Mouse (Mus musculus) WW6 (cell line): ENCODE measurements around the gene Stpg1.

Experiments
- DNase-seq: peaks from one replicate; pipeline ENCODE4 v3.0.0-alpha.2; 2013; ENCODE audit warnings: low read depth, low spot score

Stpg1 gene

DNA sequence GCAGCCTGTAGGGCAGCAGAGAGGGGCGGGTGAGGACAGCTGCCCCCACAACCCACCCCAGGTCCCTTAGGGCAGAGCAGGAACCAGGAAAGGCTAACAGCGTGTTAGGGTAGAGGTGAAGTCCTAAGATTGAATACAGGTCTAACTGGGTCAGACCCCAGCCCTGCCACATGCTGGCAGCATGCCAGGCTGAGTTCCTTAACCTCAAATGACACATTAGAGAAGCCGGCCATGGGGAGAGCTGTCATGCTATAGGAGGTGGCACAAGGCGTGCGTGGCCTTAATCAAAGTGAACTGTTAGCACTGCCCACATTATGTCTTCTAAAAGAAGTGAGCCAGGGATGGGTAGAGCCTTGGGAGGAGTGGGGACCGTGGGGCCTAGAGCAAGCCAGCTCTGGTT, 54.7 kb downstream of the Stpg1 start:
- DNase-seq, result no peak

DNA sequence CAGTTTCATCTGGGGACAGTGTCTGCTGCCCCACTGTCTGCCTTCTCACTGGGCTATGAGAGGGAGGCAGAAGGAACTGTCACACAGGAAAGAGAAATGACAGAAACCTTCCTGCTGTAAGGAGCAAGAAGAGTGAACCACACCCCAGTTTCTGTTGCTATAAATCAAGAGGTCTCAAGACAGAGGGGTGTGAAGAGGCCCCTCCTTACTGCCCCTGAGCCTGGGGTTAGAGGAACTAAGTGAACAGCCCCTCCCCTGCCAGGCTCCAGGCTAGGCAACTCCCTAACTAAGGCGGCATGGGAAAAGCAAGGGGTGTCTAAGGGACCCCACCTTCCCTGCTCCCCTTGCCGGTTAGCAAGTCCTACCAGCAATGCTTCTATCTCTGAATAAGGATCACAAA, 69.2 kb downstream of the Stpg1 start:
- DNase-seq, result no peak

DNA sequence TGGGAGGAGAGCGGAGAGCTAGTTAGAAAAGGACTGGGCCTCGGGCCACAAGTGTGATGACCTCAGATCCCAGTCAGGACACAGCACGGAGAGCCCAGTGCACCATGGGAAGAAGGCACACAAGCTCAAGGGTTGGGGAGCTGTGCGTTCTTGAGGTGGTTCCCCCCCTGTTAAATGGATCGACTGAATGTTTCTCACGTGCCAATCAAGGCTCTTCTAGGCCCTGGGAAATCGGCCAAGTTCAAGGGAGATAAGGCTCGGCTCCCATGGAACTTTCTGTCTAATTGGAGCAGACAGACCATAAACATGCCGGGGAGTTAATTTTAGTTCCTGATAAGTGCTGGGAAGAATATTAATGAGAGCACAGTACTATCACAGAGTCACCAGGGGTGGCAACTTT, 70.8 kb downstream of the Stpg1 start:
- DNase-seq, result no peak

DNA sequence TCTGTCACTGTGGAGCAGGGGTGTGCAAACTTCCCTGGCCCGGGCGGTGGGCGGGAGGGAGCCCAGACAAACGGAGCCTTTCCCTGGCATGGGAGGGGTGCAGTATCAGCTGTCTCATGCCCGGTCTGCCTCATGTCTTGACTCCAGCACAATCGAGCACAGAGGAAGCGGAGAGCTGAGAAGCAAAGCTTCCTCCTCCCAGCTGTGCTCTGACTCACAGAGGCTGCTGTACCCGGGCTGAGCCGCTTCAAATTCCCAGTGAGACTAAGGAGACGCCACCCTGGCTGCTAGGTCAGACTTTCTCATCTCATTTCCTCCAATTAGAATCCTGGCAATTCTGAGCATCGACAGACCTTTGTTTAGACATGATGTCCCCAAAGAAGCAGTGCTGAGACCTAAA, 72.5 kb downstream of the Stpg1 start:
- DNase-seq, result no peak

DNA sequence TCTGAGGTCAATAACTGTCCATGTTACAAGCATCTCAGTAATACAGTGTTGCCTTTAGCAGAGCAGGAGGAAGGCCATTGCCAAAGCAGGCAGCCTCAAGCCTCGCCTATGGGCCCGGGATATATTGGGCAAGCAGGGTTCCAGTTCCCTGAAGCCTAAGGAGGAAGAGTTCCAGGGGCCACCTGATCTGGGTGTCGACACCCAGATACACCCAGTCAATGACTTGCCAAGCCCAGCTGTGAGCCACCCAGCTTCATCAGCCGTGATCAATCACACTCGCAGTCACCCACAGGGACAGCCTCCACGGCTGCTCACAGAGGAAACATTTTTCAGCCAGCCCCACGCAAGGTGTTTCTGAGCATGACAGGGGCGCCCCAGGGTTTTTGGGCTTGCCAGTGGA, 72.9 kb downstream of the Stpg1 start:
- DNase-seq, result no peak

DNA sequence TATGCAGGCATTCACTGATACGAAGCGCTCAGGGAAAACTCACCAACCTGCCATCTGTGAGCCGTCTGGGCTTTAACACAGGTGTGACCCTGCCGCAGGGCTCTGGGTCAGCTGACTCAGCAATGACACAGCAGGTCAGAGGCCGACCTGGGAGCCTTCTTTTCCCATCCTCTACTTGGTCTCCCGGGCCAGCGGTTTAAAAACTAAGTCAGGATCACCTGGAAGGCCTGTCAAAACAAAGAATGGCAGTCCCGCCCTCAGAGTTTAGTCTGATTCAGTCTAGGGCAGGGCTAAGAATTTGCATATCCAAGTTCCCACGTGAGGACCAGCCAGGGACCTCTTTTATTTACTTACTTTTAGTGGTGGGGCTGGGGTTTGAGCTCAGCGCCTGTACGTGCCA, 74.6 kb downstream of the Stpg1 start:
- no peak for DNase-seq

DNA sequence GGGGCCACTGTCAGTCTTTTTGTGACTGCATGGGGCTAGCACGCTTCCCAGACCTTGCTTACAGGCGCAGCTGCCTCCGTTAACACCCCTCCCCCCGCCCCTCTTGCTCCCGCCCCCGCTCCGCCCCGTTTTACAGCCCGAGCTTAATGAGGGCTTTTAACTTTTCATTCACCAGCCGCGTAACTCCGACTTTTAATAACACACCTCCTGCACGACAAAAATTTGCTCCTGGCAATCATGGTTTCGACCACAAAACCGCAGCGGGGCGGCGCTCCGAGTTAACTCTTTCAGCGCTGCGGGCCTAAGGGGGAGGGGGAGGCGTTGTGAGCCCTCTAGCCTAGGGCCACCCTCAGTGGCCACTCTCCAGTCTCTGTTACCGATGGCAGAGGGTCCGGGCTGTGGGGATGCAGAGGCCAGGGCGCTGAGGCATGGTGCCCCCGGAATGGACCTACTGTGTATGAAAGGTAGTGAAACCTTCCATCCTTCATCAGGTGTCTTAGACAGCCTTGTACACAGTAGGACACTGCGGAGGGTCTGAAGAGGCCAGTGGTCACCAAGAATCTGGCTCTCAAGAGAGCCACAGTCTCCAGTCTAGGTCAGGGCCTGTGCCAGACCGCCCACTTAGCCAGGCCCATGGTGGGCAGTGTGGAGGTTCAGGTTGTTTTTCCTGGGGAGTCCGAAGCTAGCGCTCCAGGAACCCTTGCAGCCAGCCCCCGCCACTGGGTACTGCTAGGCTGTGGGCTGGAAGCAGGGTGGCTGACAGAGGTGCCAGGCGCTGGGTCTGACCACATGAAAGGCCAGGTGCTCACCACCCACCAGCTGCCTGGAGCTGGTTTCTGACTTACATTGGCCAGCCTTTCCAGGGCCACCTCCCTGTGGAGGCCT, 75.8 kb downstream of the Stpg1 start:
- no peak for DNase-seq

DNA sequence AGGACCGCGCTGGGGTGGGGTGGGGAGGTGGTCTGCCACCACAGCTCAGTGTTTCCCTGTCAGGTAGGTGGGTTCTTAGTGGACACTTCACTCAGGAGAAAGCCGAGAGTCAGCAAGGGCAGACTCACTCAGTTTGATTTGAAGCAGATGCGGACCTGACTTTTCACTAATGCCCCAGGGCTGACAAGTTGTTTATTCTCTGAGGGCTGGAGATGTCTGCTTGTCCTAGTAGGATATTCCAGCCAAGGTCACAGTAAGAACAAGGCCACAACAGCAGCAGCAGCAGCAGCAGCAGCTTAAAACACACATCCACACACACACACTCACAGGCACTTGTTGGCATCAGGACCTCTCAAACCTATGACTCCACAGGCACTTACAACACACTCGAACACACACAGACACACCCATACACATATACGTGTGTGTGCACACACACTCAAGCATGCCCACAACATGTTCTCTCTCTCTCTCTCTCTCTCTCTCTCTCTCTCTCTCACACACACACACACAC, 76.5 kb downstream of the Stpg1 start:
- no peak for DNase-seq

DNA sequence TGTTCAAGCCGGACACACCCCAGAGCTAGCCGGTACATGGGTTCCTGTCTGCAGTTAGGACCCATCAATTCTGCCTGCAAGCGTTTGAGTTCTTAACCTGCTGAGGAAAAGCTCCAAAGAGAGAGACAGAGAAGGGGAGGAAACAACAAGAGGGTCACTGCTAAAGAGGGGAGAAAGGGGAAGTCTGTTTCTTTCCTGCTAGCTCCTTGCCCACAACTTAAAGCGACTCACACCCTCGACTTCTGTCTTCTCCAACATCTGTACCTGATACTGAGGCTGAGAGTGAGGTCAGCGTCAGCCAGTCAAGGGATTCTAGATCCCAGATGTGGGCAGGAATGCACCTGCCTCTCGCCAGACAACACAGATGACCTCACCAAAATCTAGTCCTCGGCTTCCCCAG, 77.7 kb downstream of the Stpg1 start:
- DNase-seq, result no peak

DNA sequence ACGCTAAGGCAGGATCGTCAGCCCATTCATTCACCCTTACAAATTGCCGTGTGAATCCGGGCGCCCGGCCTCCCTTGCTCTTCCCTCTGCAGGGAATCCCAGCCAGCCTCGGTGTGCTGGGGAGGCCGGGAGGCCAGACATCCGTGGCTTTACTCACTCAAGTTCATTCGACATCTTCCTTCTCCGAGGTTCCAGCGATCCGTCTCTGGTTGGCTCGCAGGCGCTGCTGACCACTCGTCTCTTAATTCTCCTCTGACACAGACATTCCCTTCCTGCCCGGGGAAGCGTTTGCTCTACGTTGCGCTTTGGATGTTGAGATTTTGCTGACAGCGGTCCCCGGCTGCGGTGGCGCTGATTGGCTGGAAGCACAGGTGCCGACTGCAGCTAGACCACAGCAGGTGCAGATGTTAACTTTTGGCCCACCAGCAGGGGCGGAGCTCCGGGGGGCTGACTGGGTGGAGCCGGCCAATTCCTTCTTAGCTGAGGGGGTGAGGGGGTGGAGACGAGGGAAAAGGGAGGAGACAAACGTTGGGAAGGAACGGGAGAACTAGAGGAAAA, 78.7 kb downstream of the Stpg1 start, which contains the start of gene Grhl3:
Grhl3 (minus strand) TSS at position 380 of the 558 bp plus-strand sequence.
- peak; percentile 80 for DNase-seq

DNA sequence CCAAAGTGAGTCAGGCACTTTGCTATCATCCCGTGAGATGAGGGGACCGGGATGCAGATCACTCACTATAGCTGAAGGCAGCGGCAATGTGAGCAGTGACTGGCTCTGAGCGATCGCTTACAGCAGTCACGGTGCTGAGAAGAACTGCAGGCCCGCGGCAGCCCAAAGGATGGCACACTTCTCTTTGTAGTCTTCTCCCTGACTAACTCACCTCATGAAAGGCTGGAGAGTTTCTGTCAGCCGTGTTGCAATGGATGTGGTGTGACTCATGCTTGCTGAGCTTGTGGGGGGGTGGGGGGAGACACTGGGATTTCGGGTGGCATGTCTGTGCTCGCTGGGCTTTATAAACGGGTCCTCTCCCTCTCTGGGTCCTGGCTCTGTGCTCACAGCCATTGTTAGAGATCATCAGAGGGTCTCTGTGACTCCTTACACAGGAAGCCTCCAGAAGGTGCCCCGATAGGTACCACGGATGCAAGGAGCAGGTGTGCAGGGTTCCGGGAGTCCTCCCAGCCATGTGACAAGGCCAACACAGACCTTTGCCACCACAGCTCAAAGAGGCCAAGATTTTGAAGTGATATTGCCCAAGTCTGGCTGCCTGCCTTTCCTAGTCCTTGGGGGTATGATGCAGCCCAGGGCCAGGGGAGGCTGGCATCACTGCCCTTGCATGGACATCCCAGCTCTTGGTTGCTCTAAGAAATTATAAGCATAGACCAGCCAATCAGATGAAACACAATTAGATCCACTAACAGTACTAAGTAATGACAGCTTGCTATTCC, 81.0 kb downstream of the Stpg1 start:
- DNase-seq, result no peak

DNA sequence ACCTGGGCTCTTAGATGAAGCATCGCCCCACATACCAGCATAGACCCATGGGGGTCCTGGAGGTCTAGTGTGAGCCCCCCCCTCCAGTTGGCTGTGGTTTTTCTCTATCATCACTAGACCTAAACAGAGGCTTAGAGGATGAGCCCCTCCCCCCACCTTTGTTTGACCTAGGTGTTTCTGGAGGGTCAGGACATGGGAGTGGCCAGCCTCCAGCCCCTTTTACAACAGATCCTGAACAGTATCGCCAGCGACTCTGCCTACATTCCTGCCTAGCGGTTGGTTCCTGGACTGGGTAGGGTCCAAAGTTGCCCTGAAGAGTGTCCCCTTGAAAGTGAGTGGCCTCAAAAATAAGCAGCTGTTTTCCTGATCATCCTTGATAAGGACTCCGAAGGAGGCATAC, 83.9 kb downstream of the Stpg1 start:
- DNase-seq, result no peak

DNA sequence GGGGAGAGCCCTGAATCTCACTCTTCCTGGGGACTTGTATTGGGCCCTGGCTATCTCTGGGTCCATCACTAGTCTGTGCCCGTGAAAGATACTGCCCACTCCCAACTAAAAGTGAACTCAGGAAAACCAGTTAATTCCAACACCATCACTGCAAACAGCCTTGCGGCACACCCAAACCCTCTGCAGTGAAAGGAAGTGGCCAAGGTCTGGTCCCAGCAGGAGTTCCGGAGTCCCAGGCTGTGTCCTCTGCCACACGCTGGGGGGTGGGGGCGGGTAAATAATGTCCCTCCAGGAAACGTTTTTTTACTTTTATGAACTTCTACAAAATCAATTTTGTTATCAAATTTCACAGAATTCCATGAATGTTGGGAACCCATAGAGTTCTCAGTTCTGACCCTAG, 85.1 kb downstream of the Stpg1 start:
- no peak for DNase-seq

DNA sequence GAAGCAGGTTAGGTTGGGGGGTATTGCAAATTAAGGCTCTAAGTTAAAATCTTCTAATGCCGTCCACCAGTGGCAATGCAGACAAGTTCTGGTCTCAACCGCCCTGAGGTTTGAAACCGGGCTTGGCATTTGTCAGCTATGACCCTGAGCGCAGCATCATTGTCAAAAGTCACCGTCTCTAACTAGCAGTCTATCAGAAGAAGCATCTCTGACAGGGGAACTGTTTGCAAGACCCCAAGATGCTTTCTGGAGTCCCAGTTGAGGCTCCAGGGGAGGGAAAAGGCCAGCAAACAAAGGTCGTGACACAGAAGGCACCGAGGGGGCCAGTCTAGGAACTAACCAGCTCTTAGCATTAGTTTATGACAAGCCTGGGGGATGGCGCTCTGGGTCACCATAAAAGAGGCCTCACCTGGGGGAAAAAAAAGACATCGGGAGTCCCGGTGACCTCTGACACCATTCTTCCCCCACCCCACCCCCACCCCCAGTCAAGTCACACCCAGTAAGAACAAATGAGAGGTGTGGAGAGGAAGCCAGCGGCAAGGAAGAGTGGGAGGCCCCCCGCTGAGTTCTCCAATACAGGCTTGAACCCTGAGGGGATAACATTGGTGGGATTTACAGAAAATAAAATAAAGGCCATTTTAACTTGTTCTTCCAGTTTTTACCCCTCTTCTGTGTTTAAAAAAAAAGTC, 86.8 kb downstream of the Stpg1 start:
- no peak for DNase-seq

DNA sequence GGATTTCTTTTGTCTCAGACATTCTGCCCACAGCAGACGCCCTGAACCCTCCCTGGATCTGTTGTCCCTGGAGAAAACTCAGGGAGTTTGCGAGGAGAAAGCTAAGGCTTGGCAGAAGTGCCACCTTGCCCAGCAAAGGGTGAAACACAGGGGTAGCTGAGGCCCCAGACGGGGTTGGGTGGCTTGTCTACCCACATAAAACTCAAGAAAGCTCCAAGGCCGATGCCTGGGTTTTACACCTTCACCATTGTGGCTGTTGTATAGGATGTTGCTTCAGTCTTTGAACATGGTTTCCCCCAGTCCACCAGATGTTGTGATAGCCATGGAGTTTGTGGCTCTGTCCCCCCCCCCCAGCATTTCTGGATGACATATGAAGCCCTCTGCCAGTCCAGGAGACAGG, 90.2 kb downstream of the Stpg1 start:
- DNase-seq, result no peak
